Mouse (Mus musculus): ENCODE measurements around the gene Btn2a2.

Btn2a2 gene

GRCm38 (mm10) chr13:23488400-23489322 is at the start of gene Btn2a2:
Gene Btn2a2 (minus strand): TSS chr13:23488857.
- DNase-seq = peak; percentile 66 to 71

- DNase-seq = no peak
Measured at GRCm38 (mm10) chr13:23538249-23538648, 49.6 kb upstream of the Btn2a2 start.

- no peak for DNase-seq
Measured at GRCm38 (mm10) chr13:23537006-23537710, 48.5 kb upstream of the Btn2a2 start.

DNA sequence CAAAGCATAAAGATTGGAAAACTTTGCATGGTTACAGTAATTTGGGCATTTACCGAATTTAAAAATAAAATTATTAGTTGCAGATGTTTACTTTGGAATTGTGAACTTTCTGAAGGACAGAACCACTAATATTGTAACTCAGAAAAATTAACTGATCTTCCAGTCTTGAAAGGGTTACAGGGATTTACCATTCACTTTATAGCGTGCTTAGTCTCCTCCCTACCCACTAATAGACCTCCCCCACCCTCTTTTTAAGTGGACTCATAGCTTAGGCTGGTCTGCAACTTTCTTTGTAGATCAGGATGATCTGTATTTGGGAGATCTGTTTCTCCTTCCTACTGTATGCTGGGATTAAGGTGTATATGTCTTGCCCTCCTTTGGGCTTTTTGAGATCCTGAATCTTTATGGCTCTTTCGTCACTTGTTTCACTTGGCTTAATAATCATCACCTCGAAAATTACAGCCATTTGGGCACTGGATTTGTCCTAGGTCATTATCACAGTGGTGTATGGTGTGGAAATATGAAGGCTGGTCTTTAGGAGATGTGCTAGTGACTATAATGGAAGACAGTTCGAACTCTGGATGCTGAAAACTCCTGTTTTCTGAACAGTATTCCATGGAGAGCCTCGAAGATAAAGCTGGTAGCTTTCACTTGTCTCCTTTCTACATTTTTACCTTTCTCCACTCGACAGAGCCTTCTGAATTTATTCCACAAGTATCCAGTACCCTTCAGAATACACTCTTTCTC is 47.6 kb upstream of the Btn2a2 start:
- no peak for DNase-seq

DNA sequence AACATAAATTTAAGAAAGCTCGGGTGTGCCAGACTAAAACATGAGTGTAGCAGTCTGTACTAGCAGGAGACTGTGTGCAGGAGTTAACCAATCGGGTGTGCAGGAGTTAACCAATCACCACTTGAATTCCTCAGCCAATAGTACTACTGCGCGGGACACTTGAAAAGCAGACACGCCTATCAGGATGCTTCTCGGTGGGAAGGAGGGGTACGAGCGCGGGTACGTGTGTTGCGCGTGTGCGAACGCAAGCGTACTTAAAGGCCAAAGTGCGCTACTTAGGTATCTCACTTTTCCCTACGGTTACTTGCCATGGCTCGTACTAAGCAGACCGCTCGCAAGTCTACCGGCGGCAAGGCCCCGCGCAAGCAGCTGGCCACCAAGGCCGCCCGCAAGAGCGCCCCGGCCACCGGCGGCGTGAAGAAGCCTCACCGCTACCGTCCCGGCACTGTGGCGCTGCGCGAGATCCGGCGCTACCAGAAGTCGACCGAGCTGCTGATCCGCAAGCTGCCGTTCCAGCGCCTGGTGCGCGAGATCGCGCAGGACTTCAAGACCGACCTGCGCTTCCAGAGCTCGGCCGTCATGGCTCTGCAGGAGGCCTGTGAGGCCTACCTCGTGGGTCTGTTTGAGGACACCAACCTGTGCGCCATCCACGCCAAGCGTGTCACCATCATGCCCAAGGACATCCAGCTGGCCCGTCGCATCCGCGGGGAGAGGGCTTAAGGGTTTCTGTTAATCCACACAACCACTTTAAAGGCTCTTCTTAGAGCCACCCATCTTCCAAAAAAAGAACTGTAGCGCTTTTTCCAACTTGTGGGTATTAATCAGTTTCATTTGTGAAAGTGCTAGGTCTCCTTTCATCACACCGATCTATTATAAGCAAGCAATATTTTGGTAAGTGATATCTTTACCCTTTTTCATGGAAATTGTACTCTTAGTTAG is 46.7 kb upstream of the Btn2a2 start, which contains the start of gene Hist1h3g:
TSS of gene Hist1h3g (plus strand) at position 286 of the 939 bp plus-strand sequence.
- DNase-seq = peak; percentile 81 to 85

DNA sequence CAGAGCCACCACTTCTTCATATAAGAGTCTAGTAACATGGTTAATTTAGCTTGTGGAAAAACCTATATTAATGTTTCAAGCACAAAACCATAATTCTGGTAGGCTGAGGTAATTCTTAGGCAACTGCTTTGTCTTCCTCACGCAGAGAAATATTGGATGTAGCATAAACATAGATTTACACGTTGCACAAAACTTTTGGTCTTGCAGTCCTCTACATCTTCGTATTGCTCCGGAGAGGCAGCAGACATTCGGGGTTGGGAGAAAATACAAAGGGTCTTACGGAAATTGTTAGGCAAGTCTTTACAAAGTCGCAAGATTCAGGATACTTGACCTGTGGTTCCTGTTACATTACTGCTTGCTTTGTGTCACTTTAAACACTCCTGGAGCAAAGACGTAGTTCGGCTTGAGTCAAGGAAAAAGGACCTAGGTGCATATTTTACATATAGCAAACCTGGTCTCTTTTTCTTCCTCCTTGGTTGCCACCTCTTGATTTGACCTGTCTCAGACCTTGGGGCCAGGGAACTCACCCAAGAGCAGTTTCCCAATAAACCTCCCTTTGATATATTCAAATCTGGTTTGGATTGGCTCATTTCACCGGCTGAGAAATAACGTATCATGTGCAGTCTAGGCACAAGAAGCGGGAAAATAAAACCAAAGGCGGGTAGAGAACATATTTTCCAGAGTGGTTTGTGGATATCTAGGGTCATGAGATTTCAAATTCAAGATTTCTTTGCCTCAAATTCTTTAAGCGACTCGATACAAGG is 45.9 kb upstream of the Btn2a2 start:
- DNase-seq = no peak

DNA sequence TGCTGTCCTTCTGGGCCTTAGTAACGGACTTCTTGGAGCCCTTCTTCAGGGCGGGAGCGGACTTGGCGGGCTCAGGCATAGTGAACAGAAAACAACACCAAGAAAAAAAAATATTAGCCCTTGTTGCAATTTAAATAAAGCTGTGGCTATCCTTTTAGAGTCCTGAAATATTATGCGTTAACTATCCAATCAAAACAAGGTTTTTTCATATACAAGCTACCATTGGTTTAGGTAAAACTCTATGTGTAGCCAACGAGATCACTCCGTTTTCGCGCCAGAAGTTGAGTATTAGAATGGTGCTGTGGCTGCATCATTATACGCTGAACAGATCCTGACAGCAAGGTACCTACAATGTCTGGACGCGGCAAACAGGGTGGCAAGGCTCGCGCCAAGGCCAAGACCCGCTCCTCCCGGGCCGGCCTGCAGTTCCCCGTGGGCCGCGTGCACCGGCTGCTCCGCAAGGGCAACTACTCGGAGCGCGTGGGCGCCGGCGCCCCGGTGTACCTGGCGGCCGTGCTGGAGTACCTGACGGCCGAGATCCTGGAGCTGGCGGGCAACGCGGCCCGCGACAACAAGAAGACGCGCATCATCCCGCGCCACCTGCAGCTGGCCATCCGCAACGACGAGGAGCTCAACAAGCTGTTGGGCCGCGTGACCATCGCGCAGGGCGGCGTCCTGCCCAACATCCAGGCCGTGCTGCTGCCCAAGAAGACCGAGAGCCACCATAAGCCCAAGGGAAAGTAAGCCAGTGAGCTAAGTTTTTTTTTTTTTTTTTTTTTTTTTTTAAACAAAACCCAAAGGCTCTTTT is 45.1 kb upstream of the Btn2a2 start, which contains the start of gene Hist1h2af:
TSS of gene Hist1h2af (plus strand) at position 347 of the 808 bp plus-strand sequence.
- peak; percentile 70 for DNase-seq

- no peak for DNase-seq
Measured at GRCm38 (mm10) chr13:23532262-23533075, 43.8 kb upstream of the Btn2a2 start.

GRCm38 (mm10) chr13:23530901-23531875 is 42.5 kb upstream of the Btn2a2 start, which contains the start of gene Hist1h4h:
Gene Hist1h4h (plus strand): TSS chr13:23531050.
- DNase-seq = peak; percentile 98

DNA sequence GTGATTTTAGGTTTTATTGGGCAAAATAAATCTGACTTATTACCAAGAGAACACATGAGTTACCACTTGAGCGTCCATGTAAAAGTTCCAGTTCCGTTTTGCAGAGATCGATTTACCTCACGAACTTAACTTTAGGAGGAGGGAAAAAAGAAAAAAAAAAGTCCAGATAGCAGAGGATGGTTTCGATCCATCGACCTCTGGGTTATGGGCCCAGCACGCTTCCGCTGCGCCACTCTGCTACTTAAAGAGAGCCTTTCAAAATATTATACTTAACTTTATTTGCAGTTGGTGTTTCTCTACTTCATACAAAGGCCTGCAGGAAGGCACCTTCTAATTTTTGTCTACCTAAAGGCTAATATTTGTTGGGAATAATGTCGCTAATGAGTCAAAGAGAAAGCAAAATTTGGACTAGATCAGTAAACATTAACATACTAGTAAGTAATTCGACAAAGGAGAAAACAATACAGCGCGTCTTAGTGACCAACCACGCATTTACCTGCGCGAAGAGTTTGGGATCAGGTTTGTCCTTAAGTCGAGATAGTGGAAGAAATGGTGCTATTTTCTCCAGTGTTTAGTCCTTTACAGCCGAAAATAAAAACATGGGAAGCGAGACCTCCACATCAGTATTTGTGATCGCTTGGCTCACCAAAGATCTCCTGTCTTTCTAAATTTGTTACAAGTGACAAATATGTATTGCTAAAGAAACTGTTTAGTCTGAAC is 41.7 kb upstream of the Btn2a2 start:
- peak; percentile 84 to 86 for DNase-seq

DNA sequence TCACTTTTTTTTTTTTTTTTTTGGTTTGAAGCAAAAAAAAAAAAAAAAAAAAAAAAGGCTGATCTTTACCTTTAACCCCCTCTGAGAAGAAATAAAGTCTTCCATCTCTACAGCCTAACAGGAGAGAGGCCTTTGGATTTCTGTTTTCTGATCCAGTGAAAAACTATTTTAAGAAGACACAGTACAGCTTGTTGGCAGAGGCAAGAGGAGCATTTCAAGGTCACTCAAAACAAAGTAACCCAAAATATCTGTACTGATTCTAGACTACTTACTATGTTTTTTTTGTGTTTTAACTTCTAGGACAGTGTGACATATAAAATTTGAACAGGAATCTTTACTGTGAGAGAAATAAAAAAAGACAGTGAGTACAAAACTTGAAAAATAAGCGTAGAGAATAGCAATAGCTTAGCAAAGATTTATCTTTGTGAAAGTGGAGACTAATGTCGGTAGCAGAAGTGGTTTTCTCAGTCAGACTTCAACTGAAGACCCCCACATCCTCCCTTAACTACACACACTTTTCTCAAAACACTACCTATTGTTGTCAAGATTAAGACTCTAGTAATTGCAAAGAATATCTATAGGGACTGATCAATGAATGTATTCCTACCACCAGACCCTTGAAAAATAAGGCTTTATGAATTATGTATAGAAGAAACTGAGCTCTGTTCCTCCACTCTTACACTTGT is 41.0 kb upstream of the Btn2a2 start:
- DNase-seq = no peak

- DNase-seq = no peak
Measured at GRCm38 (mm10) chr13:23529005-23529404, 40.3 kb upstream of the Btn2a2 start.

- DNase-seq = peak; percentile 90 to 92
Measured at GRCm38 (mm10) chr13:23526312-23526711, 37.7 kb upstream of the Btn2a2 start.

DNA sequence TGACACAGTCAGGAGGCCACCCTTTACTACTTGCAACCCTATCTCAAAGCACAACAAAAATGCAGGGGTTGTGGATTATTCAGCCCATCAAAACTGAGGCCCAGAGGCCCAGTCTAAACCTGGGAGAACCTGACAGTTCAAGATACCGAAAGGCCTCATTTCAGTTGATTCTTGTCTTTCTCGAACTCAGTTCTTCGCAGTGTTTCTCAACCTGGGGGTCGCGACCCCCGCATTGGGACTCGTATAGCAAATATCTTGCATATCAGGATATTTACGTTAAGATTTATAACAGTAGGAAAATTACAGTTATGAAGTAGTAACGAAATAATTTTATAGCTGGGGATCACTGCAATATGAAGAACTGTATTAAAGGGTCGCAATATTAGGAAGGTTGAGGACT is 37.2 kb upstream of the Btn2a2 start:
- peak in 1 of 2 experiments; percentile 17 for DNase-seq

GRCm38 (mm10) chr13:23524654-23525053 is 36.0 kb upstream of the Btn2a2 start:
- peak; percentile 85 to 86 for DNase-seq

- no peak for DNase-seq
Measured at GRCm38 (mm10) chr13:23523976-23524375, 35.3 kb upstream of the Btn2a2 start.

Data from B cell, adult 2 months (primary cell).